Mouse (Mus musculus) pancreas, adult 10 weeks (tissue): ENCODE measurements around the gene Prss1. TPM values are rescaled to one million over a fixed set of nuclear protein-coding genes. Genes with fewer than 3 reads are reported as not detected.

ENCODE experiments used
- polyA plus RNA-seq: library from polyadenylated mRNA; stranded (reverse); fragments of 350-450 nt; fragmentation: Illumina TruSeq; extraction: RNeasy Lipid Tissue Mini Kit (QIAGEN cat#74804); gene quantifications from one replicate; pipeline ENCODE4 v1.2.3, GENCODE M21; 2015; ENCODE audit warnings: low read depth, low replicate concordance; ENCODE audit not compliant: insufficient read depth

The Prss1 gene
- polyA plus RNA-seq = 15.3 TPM

DNA sequence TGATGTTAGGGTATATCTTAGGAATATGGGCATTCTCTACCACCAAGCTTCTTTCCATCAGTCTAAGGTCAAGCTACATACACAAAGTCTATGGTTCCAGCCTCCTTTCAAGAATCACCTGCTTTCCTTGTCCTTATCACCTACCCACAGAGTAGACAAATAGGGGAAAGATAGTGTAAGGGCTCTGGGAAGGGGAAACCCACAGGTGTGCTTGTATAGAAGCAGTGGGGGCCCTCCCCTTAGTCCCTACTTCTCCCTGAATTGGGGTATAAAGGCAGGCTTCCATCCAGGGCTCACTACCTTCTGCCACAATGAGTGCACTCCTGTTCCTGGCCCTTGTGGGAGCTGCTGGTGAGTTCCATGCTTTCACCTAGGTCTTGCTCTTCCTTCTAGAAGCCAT, at the start of gene Prss1:
TSS of gene Prss1 (plus strand) at position 301 of the 400 bp plus-strand sequence.

GRCm38 (mm10) chr6:41446045-41446444, 12.7 kb upstream of the Prss1 start, which contains the start of gene Gm10334:
Gm10334 (minus strand) TSS chr6:41446145.

Other genes with a start within 250 kb of the Prss1 start
- 26,314 TPM for gene Try4, start 156.7 kb upstream of the Prss1 start, polyA plus RNA-seq
- 12,068 TPM for gene Try5, start 142.1 kb upstream of the Prss1 start, polyA plus RNA-seq
- 528 TPM for gene Try10, start 104.8 kb upstream of the Prss1 start, polyA plus RNA-seq
- gene Prss3, start 81.3 kb upstream of the Prss1 start, polyA plus RNA-seq = 552 TPM
- 131 TPM for gene Gm5771, start 66.6 kb upstream of the Prss1 start, polyA plus RNA-seq
- gene Gm10334, start 12.8 kb upstream of the Prss1 start, polyA plus RNA-seq = 167 TPM
- 28,178 TPM for gene Prss2, start 62.9 kb downstream of the Prss1 start, polyA plus RNA-seq
- gene Ephb6, start 146.6 kb downstream of the Prss1 start, polyA plus RNA-seq = 2.8 TPM
- 1.3 TPM for gene Trpv6, start 177.5 kb downstream of the Prss1 start, polyA plus RNA-seq
- gene Trpv5, start 221.8 kb downstream of the Prss1 start, polyA plus RNA-seq = not detected
- not detected for gene Llcfc1, start 225.5 kb downstream of the Prss1 start, polyA plus RNA-seq
- gene Kel, start 245.4 kb downstream of the Prss1 start, polyA plus RNA-seq = not detected